Mouse (Mus musculus) ovary, postnatal 10 days (tissue): ENCODE data around the gene Stx3.

Experiments
- DNase-seq: peaks from one replicate; pipeline ENCODE4 v3.0.0; 2022; ENCODE audit warnings: low spot score

Gene Stx3

DNA sequence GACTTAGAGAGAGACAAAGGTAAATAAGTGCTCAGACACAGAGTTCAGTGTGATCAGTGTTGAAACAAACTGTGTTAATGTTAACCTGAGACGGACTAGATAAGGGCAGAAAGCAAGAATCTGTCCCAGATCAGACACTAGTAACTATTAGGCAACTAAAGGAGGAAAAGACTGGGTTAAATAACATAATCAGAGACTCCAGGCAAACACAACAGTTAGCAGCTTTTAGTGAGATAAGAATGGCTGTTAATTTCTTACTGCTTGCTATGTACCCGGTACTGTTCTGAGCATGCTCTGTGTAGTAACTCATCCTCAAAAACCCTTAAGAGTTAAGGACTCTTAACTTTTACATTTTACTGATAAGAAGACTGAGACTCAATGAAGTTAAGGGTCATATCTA is 93.3 kb downstream of the Stx3 start:
- DNase-seq = no peak
